Mouse (Mus musculus) embryonic facial prominence, embryonic 10.5 days (tissue): ENCODE measurements around the gene Coro2a. TPM values are rescaled to one million over a fixed set of nuclear protein-coding genes. Genes with fewer than 3 reads are reported as not detected.
"Not testable (repeated sequence)": the region's sequence is repeated elsewhere in the genome, so short reads cannot be mapped to it uniquely, and the experiment has no call there.

Experiments used
- DNase-seq: peaks from one replicate; pipeline ENCODE4 v3.0.0-alpha.2; 2017; ENCODE audit warnings: low spot score
- H3K27ac ChIP-seq: fragments of 300-500 bp; sonication (generic); replicated peaks from 2 replicates; pipeline ENCODE4 v1.5.1; 2016; ENCODE audit warnings: mild to moderate bottlenecking
- H3K27me3 ChIP-seq: fragments of 300-500 bp; sonication (generic); replicated peaks from 2 replicates; pipeline ENCODE4 v1.6.1; 2016; ENCODE audit warnings: low read depth, mild to moderate bottlenecking; ENCODE audit not compliant: poor library complexity, severe bottlenecking
- H3K36me3 ChIP-seq: fragments of 300-500 bp; sonication (generic); replicated peaks from 2 replicates; pipeline ENCODE4 v1.6.1; 2016; ENCODE audit warnings: mild to moderate bottlenecking, moderate library complexity
- H3K4me1 ChIP-seq: fragments of 300-500 bp; sonication (generic); 2 replicates; pipeline ENCODE4 v1.6.1; 2016
- H3K4me3 ChIP-seq: fragments of 300-500 bp; sonication (generic); 2 replicates; pipeline ENCODE4 v1.5.1; 2016; ENCODE audit warnings: mild to moderate bottlenecking, moderate library complexity
- H3K9me3 ChIP-seq: fragments of 300-500 bp; sonication (generic); 2 replicates; pipeline ENCODE4 v1.6.1; 2016; ENCODE audit warnings: mild to moderate bottlenecking
- WGBS: fragments of 180-500 bp; shearing (Covaris S2); methylation state at CpG from one replicate; pipeline ENCODE4 v1.1.7; 2016; 5-methylcytosine and 5-hydroxymethylcytosine counted together
- polyA plus RNA-seq: library from polyadenylated mRNA; unstranded; fragments of >200 nt; fragmentation: Nextera tagmentation; extraction: Ambion mirVana; gene quantifications from 2 replicates; pipeline ENCODE4 v1.2.1, GENCODE M21; 2016

Gene Coro2a
- 7.1 and 8.5 TPM in 2 replicates for polyA plus RNA-seq

DNA sequence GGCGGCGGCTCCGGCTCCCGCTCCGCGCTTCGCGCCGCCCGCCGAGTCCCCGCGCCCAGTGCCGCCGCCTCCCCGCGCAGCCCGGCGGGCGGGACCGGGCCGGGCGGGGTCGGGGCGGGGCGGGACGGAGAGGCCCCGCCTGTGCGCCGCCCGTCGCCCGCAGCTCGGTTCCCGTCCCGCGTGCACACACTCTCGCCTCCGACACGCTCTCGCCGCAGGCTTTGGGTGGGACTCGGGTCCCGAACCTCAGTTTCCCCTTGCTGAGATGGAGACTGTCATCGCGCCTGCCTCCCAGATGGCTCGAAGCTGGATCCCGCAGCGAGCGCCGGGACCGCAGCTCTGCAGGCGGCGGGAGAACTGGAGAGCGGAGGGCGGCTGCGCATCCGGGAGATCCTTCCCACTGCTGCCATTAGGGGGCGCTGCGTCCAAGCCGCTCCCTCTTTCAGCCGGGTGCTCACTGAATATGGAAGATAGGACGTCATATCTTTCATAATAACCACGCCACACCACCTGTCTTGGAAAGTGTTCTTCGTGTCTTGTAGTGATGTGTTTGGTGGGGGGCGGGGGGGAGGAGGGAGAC lies at the start of gene Coro2a:
Gene Coro2a (minus strand): TSS at position 359 of the 580 bp plus-strand sequence.
- under 1% methylated on average over 66 of the region's 66 CpGs for whole genome bisulfite sequencing
- H3K4me1 ChIP-seq: peaks cover 39% of the 10 kb centered on the region
- H3K27ac ChIP-seq: peak within 1 kb of the TSS; percentile 75
- no peaks in the 10 kb centered on the region for H3K9me3 ChIP-seq
- H3K36me3 ChIP-seq: no peaks in the 10 kb centered on the region
- H3K4me3 ChIP-seq: peak within 1 kb of the TSS; percentile 68
- DNase-seq: peak; percentile 90
- H3K27me3 ChIP-seq: peaks cover 91% of the 10 kb centered on the region

DNA sequence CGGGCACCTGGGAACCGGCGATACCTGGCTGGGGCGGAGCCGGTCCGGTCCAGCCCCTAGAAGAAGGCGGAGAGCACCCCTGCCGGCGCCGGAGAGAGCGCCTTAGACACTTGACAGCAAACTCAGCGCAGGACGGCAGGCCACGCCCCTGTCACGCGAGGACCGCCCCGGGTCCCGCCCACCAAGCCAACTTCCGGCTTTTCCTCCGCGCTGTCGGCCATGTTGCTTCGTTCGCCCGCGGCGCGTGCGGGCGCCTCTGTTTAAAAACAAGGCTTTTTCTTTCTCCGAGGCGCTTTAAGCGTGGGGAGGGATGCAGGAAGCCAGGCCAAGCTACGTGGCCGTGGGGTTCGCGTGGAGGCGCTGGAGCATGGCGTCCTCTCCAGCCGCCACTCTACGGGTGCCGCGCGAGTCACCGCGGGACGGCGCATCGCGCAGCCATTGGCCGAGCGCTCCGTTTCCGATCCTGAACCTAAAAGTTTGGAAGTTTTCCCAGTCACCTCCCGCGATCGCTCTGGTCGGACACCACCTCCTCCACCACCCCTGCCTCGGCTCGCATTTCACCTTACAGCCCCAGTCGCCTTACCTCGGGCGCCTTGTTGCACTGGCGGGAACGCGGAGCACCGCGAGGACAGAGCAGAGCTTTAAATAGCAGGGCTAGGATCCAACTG lies 48.2 kb upstream of the Coro2a start, which contains the start of gene Tbc1d2:
Gene Tbc1d2 (minus strand): TSS at position 124 of the 668 bp plus-strand sequence.
- peaks cover 15% of the 10 kb centered on the region for H3K4me1 ChIP-seq
- H3K36me3 ChIP-seq: no peaks in the 10 kb centered on the region
- DNase-seq: peak; percentile 95
- no peaks in the 10 kb centered on the region for H3K9me3 ChIP-seq
- H3K4me3 ChIP-seq: peak within 1 kb of the TSS; percentile 69
- H3K27me3 ChIP-seq: peaks cover 53% of the 10 kb centered on the region
- under 1% methylated on average over 69 of the region's 69 CpGs for WGBS
- peak within 1 kb of the TSS; percentile 93 for H3K27ac ChIP-seq

DNA sequence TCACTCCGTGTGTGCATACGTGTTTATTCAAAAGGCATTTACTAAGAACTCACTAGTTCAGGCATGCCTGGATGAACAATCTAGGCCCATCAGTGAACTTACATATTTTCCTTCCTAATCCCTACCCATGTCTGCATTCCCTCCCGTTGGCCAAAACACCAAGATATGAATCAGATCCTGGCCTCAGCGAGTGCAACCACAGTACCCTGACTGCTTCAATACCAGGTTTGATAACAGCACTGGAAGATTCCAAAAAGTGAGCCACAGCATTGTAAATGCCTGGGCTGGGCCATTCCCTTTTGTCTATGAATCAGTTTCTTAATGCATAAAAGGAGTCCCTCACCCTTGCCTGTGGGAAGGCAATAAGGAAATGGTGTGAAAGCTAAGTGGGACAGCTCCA lies 47.2 kb upstream of the Coro2a start:
- H3K27me3 ChIP-seq: peaks cover 48% of the 10 kb centered on the region
- no peak overlapping the region for H3K27ac ChIP-seq
- DNase-seq: no peak
- H3K36me3 ChIP-seq: no peaks in the 10 kb centered on the region
- H3K4me3 ChIP-seq: peak overlapping the region; percentile 69
- H3K9me3 ChIP-seq: no peaks in the 10 kb centered on the region
- H3K4me1 ChIP-seq: peaks cover 15% of the 10 kb centered on the region
- WGBS: 59% methylated on average over 4 of the region's 4 CpGs

DNA sequence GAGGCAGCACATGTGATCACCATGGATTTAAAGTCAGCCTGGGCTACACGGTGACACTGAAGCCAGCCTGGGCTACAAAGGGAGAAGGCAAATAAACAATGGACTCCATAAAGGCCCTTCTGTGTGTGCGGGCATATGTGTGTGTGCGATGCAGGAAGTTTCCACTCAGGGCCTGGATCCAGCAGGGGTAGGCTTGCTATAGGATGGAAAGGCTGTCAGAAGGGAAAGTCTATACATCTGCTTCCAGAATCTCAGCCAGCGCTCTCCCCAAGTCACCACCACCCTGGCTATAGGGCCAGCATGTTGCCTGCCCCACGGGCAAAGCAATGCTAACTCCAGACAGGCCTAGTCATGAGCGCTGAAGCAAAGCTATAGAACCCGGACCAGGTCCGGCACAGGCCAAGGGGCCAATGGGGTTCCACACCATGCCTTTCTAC lies 41.7 kb upstream of the Coro2a start:
- 85% methylated on average over 8 of the region's 8 CpGs for WGBS
- Histone ChIP-seq H3K4me1 (peaks cover 4% of the 10 kb centered on the region; the same call in 1 of the 2 replicates), H3K36me3 (no peaks in the 10 kb centered on the region), H3K9me3 (no peaks in the 10 kb centered on the region), H3K27ac (peak overlapping the region; percentile 19; the same call in 1 of the 2 replicates), H3K27me3 (peaks cover 13% of the 10 kb centered on the region), H3K4me3 (no peak overlapping the region)
- DNase-seq: no peak

DNA sequence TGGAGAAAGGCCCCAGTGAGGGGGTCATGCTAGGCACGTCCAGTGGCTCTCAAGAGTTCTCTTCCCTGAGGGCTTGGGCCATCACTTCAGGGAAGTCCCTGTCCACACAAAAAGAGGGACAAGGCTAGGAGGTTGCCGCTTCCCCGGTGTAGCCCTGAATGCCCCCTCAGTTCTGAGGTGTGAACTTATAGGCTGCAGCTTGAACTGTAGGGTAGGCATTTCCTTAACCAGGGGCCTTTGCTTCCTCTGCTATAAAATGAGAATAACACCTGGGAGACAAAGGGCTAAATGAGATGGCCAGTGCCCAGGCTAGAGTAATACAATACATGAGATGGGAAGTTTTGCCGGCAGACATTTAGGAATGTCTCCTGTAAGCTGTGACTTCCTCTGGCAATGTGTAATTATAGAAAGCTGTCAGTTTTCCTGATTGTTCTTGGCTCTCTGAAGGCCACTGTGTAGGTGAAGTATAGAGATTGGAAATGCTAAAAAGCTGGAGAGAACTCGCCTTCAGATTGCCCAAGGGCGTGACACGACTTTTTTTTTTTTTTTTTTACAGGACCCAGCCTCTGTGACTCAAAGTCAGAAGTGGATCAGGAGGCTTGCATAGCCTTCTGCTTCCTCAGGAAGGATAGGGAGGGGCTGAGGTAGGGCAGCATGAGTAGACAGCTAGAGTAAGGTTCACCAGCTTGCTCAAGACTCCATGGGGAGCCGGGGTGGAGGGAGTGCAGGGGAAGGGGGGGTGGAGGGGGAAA lies 41.1 kb upstream of the Coro2a start:
- Histone ChIP-seq H3K4me3 (no peak overlapping the region), H3K9me3 (no peaks in the 10 kb centered on the region), H3K27me3 (peaks cover 7% of the 10 kb centered on the region), H3K4me1 (peaks cover 4% of the 10 kb centered on the region; the same call in 1 of the 2 replicates), H3K36me3 (no peaks in the 10 kb centered on the region), H3K27ac (no peak overlapping the region; the same call in 1 of the 2 replicates)
- 66% methylated on average over 8 of the region's 8 CpGs for WGBS
- DNase-seq: no peak

DNA sequence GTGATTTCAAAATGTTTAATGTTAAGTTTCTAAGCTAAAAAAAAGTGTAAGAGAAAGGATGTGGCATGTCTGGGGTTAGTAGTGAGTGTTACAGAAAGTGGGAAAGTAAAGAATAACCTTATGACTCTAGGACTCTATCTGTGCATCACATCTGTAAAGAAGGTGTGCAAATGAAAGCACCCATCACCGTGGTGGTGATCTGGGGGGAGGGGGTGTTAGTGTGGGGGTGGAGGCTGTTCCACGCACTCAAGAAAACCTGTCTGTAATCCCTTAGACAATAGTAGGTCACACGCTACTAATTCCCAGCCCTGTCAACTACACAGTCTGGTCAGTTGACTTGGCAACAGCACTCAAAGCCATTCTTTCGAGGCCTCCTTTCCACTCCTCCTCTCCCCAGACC lies 39.3 kb upstream of the Coro2a start:
- Histone ChIP-seq H3K27me3 (no peaks in the 10 kb centered on the region), H3K36me3 (no peaks in the 10 kb centered on the region), H3K4me3 (no peak overlapping the region), H3K9me3 (no peaks in the 10 kb centered on the region), H3K27ac (no peak overlapping the region), H3K4me1 (peaks cover 4% of the 10 kb centered on the region; the same call in 1 of the 2 replicates)
- 69% methylated on average over 4 of the region's 4 CpGs for WGBS
- DNase-seq: no peak

DNA sequence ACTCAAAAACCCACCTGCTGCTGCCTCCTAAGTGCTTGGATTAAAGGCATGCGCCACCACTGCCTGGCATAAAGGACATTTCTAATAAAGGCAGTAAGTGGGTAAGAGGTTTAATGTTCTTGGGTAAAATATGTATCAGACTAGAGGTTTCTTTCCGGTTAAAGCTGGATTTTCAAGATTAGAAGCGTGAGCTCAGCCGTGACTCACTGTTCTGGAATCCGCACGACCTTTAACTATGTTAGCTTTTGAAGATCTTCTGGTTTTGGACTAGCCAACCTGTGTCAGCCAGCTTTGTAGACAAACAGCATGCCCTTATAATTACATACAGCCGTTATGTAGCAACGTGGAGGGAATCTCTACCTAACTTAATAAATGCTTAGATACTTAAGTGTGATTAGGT lies 37.9 kb upstream of the Coro2a start:
- Histone ChIP-seq H3K4me3 (no peak overlapping the region), H3K27ac (no peak overlapping the region), H3K36me3 (no peaks in the 10 kb centered on the region), H3K4me1 (peaks cover 4% of the 10 kb centered on the region; the same call in 1 of the 2 replicates), H3K27me3 (no peaks in the 10 kb centered on the region), H3K9me3 (no peaks in the 10 kb centered on the region)
- WGBS: 85% methylated on average over 8 of the region's 8 CpGs
- no peak for DNase-seq

DNA sequence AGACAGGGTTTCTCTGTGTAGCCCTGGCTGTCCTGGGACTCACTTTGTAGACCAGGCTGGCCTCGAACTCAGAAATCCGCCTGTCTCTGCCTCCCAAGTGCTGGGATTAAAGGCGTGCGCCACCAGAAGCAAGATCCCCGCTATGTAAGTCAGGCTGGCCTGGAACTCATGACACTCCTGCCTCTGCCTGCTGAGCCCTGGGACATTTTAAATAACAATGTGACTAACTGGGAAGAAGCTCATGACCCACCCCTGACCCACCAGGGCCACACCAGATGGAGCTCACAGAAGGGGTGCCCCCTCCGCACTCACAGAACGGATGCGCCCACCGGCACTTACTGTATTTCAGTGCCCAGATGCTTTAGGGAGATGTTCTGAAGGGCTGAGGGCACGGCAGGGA lies 35.2 kb upstream of the Coro2a start:
- not testable (repeated sequence) for H3K27ac ChIP-seq, H3K9me3 ChIP-seq, DNase-seq, H3K4me3 ChIP-seq, H3K4me1 ChIP-seq, H3K36me3 ChIP-seq, H3K27me3 ChIP-seq
- 92% methylated on average over 10 of the region's 10 CpGs for WGBS

DNA sequence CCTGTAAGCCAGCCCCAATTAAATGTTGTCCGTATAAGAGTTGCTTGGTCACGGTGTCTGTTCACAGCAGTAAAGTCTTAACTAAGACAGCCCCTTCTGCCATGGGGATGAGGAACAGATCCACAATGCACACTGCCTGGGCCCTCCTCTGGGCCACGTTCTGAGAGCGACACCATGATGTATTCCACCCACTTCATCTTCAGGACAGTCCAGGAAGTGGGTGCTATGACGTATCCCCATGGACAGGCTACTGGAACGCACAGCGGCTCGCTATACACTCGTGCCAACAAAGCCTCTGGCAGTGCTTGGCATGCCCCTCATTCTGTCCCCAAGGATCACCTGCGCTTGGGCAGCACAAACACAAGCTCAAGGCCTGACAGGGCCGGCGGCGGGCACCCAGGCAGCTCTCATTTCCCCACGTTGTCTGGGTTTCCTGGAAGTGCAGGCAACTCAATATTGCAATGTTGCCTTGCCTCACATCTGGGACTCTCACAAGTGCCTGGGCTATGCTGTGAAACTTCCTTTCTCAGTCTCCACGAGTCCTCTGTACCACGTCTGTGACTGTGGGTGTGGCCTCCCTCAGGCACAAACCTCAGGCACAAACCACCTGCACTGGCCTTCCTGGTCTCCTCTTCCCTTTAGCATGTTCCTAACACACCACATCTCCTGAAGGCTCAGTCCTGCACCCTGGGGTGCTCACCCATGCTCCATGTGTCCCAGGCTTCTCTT lies 33.9 kb upstream of the Coro2a start:
- no peak for DNase-seq
- no peaks in the 10 kb centered on the region for H3K36me3 ChIP-seq

DNA sequence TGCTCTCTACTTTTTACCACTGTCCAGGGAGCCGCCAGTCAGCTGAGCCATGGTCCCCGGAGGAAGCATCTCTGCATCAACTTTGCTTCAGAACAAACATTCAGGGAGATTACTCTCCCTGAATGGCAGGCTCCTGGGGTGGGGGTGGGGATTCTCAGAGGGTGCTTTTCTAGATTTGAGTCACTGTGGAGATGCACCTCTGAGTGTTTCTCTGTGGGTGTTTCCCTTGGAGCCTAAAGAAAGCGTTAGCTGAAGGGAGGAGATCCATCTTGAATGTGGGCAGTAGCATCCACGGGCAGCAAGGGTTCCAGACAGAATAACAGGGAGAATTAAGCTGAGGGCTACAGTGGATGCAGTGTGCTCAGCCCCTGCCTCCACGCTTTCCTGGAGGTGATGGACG lies 32.9 kb upstream of the Coro2a start:
- no peaks in the 10 kb centered on the region for H3K36me3 ChIP-seq
- H3K4me3 ChIP-seq: no peak overlapping the region
- H3K27ac ChIP-seq: no peak overlapping the region
- peaks cover 14% of the 10 kb centered on the region for H3K4me1 ChIP-seq
- DNase-seq: no peak
- WGBS: 68% methylated on average over 6 of the region's 6 CpGs
- H3K27me3 ChIP-seq: 0 out of 2 replicates have a peak, but pooled peaks cover 4% of the 10 kb centered on the region
- H3K9me3 ChIP-seq: no peaks in the 10 kb centered on the region

More for the DNA sequence above, 33.9 kb upstream of the Coro2a start:
- no peaks in the 10 kb centered on the region for H3K9me3 ChIP-seq
- H3K27me3 ChIP-seq: 0 out of 2 replicates have a peak, but pooled peaks cover 4% of the 10 kb centered on the region
- H3K27ac ChIP-seq: no peak overlapping the region
- 85% methylated on average over 16 of the region's 16 CpGs for WGBS
- peaks cover 5% of the 10 kb centered on the region; the same call in 1 of the 2 replicates for H3K4me1 ChIP-seq
- no peak overlapping the region for H3K4me3 ChIP-seq

DNA sequence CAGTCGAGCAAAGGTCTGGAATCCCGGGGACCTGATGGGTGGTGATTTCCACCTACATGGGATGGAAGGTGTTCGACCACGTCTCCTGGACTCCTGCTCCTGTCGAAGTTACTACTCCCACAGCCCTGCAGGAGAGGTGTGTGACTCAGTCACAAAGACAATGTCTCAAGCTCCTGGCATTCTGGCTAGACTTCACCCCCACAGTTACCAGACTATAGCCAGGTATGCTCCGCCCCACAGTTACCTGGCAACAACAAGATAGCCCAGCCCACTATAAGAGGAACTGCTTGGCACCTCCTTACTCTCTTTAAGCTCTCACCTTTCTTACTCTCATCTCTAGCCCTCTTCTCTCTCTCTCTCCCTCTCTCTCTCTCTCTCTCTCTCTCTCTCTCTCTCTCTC lies 31.6 kb upstream of the Coro2a start:
- 71% methylated on average over 6 of the region's 6 CpGs for WGBS

DNA sequence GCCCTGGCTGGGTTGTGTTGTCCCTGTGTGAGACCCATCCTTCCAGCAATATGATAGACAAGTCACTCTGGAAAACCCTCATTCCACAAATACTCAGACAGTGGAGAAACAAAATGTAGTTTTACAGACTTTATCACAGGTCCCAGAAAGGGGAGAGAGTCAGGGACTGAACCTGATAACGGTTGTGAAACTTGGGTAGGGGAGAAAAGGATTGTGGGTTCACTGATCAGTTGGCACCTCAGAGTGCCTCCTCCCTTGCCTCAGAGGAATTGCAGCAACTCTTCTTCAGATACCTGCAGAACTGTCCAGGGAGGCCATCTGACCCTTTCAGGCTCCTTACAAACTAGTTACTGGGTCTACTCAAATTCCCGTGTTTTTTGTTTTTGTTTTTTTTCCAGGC lies 30.5 kb upstream of the Coro2a start:
- Histone ChIP-seq H3K36me3 (no peaks in the 10 kb centered on the region), H3K27ac (no peak overlapping the region), H3K27me3 (0 out of 2 replicates have a peak, but pooled peaks cover 4% of the 10 kb centered on the region), H3K4me3 (no peak overlapping the region), H3K9me3 (no peaks in the 10 kb centered on the region), H3K4me1 (peaks cover 35% of the 10 kb centered on the region)
- DNase-seq: no peak
- 69% methylated on average over 2 of the region's 2 CpGs for WGBS

More for the DNA sequence above, 31.6 kb upstream of the Coro2a start:
- not testable (repeated sequence) for H3K27ac ChIP-seq, H3K9me3 ChIP-seq, H3K4me3 ChIP-seq, DNase-seq, H3K27me3 ChIP-seq, H3K36me3 ChIP-seq
- peaks cover 27% of the 10 kb centered on the region for H3K4me1 ChIP-seq
